Mouse (Mus musculus): ENCODE results near the gene Atp1a3.

Atp1a3 gene

DNA sequence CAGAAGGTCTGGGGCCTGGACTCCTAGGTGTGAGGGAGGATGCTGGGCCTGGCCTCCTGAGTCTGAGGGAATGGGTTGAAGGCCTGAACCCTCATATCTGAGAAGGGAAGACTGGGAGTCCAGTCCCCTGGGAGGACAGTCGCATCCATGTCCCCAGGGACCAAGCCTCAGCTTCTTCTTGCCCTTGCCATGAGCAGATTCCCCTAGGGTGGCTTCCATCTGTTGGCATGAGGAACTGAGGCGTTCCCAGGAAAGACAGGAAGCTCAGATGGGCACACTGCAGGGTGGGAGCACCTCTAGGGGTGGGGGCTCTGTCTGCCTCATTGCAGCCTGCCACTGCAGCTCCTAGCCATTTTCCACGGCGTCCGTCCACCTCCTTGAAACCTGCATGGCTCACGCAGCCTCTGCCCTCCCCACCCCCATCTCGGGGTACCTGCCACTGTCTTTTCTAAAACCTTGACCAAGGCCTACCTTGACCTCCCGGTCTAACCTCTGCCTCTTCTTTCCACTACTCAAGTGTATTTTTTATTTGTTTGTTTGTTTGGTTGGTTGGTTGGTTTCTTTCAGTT, 1.9 kb downstream of the Atp1a3 start:
- no peak for DNase-seq

DNA sequence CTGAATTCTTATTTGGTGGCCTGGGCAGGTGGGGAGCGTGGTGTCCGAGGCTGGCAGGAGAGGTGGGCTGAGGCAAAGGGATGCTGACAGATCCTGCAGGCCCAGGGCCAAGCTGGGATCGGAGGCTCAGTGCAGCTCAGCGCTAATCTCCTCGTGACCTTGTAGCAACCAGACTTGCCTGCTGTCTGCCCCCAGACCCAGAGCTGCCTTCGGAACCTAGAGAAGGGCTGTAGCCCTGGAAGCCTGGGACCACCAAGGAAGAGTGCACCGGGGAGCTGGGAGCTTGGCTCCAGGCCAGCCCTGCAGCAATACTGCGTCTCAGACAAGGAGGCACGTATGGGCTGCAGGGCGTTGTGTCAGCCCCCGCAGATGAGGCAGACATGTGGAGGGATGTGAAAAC, 2.5 kb downstream of the Atp1a3 start:
- no peak for DNase-seq

DNA sequence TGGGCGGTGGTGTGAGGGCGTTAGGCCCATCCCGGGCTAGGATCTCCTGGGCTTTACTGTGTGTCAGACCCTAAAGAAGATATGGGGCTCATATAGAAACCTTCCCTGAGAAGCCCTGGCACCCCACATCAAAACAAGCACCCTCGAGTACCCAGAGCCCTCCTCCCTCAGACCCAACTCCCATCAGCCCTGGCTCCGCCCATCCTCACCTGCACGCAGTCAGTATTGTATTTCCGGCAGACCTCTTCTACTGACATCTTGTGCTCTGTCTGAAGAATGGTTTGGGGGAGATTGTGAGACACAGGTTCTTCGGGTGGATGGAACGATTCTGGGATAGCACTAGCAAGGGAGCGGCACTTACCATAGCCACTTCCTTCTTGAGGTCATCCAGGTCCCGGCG, 5.0 kb downstream of the Atp1a3 start:
- no peak for DNase-seq

DNA sequence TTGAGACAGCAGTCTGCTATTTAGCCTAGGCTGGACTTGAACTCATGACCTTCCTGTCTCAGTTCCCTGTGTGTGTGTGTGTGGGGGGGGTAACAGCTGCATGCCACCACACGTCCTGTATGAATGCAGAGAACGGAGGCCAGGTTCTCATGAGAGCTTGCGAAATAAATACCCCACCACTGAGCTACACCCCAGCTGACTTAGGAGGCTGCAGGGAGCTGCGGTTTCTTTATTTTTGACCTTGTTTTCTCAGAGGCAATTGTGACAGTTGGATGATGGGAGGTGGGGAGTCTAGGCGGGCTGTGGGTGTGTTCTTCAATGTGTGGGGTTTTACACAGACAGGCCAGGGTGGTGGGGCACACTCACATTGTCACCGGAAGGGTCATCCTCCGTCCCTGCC, 5.5 kb downstream of the Atp1a3 start:
- DNase-seq = no peak

DNA sequence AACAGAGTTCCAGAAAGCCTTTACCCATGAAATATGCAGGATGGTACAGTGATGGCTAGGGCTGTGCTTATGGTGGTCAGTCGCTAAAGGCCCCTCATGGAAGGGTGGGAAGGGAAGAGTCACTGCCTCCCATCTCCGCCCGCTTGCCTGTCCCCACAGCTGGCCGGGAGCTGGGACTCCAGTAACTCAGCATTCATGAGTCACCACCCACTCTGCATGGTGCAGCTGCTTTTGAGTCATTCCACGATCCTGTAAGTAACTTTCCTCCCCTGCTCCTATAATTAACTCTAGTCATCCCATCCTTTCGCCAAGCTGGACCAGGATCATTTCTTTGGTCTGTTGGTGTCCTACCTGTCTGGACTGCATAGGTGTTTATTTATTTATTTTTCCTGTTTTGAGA, 12.7 kb downstream of the Atp1a3 start:
- no peak for DNase-seq

DNA sequence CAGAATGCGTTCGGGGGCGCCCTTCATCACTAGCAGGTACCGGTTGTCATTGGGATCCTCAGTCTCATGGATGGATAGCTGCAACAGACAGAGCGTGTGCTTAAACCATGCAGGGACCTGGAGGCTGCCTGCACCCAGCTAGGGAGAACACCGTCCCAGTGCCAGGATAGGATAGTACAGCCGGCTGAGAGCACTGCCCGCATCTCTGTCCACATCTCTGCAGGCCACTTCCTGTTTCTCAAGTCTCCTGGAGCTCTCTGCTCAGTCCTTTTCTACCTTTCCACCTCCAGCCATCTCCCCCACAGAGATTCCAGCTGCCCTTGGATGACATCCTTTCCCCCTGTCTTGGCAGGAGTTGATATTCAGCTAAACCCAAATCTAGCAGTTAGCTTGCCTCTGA, 15.3 kb downstream of the Atp1a3 start:
- DNase-seq = no peak

DNA sequence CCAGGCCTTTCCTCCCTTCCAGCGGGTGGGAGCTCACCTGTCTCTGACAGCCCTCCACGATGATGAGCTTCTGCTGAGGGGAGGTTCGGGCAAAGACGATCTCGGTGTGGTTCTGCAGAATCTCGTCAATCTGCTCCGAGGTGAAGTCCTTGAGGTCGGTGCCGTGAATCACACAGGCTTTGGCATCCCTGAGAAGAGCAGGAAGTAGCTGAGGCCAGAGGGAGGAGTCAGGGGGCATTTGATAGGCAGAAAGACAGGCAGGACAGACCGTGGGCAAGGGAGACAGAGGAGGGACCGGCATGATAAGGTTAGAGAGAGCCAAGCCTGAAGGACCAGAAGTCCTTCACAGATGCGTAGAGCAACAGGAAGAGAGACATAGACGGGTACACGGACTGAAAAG, 17.8 kb downstream of the Atp1a3 start:
- no peak for DNase-seq

DNA sequence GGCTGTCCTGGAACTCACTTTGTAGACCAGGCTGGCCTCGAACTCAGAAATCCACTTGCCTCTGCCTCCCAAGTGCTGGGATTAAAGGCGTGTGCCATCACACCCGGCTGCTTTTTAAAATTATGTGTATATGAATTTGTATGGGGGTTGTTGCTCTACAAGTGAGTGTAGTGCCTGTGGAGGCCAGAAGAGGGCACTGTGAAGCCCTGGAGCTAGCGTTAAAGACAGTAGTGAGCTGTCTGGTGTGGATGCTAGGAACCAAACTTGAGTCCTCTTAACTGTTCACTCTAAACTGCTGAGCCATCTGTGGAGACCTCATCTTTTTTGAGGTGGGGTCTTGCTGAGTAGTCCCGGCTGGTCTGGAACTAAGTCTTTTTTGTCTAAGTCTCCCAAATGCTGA, 20.0 kb downstream of the Atp1a3 start:
- no peak for DNase-seq

DNA sequence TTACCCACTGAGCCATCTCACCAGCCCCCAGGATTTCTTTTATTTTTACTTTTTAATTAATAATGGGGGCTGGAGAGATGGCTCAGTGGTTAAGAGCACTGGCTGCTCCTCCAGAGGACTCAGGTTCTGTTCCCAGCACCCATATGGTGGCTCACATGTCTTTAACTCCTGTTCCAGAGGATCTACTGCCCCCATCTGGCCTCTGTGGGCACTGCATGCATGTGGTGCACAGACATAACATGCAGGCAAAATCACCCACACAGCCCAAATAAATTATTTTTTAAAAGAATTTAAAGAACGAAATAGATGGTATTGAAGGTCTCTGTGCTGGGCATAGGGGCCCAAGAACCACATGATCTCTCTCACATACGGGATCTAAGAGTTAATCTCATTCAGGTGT, 21.5 kb downstream of the Atp1a3 start:
- no peak for DNase-seq

DNA sequence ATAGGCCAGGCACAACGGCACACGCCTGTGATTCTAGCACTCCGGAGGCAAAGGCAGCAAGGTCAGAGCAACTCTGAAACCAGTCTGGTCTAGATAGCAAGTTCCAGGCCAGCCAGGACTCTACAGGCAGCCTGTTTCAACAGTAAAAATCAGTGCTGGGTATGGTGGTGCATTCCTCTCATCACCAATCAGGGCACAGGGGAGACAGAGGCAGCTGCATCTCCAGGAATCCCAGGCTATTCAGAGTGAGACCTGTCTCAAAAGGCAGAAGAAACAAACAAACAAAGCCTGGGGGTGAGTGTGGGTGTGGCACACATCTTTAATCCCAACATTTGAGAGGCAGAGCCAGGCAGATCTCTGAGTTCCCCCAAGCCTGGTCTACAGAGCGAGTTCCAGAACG, 22.4 kb downstream of the Atp1a3 start:
- DNase-seq = no peak

DNA sequence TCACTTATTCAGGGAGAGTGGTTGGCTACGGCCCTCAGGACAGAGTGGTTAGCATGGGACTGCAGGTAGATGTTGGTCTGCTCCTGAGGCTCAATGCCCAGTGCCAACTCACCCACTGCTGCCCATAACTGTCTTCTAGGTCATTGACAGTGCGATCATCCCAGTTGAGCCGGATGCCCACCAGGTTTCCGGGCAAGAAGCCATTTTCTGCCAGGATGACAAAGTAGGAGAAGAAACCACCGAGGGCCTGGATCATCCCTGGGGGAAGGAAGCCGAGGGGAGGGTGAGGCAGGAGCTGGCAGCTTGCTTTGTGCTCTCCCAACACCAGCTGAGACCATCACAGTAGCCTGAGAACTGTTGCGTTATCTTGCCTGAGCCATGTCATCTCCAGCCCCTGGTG, 25.3 kb downstream of the Atp1a3 start:
- no peak for DNase-seq

DNA sequence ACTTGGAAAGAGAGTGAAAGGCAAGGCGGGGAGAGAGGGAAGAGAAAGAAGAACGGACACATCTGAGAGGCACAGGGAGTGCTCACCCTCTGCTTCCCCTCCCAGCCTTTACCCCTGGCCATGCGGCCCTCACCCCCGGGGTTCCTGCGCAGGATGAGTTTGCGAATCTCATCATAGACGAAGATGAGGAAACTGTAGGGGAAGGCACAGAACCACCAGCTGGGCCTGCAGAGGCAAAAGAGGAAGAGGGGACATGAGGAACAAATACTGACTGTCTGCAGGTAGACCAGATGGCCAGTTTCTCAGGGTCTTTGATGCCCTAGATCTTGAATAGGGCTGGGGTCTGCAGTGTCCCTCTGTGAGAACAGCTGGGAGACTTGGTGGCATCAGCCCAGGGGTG, 27.0 kb downstream of the Atp1a3 start:
- no peak for DNase-seq

DNA sequence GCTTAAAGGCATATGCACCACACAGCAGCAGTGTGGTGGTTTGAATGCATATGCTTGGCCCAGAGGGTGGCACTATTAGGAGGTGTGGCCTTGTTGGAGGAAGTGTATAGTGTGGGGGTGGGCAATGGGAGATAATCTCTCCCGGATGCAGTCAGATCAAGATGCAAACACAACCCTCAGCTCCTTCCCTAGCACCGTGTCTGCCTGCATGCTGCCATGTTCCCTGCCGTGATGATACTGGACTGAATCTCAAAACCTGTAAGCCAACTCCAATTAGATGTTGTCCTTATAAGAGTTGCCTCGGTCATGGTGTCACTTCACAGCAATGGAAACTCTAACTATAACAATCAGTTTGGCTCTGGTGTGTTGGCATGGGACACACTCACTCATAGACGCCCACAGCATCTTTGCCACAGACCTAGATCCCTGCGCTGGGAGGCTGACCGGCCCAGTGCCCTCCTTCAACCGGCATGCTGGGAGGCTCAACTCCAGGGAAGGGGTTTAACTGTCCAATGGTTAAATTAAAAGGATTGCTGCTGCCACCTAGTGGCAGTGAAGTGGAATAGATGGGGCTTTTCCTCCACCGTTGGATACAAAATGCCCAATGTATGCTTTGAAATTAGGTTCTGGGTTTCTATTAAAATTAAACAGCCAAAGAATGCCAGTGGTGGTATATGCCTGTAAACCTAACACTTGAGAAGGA, 30.7 kb downstream of the Atp1a3 start:
- DNase-seq = peak in 1 of 2 experiments; percentile 36

DNA sequence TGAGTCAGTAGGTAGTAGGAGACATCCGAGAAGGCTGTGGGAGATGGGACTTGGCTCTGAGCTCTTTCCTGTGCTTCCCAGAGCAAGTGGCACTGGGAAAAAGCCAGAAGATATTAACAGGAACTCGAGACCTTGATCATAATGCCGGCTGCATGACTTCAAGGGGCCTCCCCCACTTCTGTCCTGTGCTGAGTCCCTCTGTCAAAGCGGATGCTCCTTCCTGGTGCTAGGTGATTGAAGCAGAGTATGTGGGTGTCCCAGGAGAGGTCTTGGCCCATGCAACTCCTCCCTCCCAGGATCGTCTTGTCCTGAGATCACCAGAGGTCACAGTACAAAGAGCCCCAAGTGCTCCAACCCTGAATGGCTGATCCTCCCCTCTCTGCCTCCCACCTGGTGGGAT, 31.9 kb downstream of the Atp1a3 start:
- no peak for DNase-seq

DNA sequence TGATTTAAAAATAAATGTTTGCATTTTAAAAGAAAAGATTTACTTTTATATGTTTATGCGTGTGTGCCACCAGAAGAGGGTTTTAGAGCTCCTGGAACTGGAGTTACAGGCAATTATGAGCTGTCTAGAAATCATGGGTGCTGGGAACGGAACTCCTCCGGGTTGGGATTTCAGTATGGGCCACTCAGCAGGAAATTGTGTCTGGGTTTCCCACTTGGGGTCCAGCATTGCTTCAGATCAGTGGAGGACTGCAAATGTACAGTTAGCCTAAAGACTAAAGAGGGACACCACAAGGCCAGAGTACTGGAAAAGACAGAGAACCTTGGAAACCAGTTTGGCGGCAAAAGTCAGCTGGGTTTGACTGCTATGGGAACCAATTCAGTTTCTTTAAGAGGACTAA, 32.5 kb downstream of the Atp1a3 start:
- no peak for DNase-seq

DNA sequence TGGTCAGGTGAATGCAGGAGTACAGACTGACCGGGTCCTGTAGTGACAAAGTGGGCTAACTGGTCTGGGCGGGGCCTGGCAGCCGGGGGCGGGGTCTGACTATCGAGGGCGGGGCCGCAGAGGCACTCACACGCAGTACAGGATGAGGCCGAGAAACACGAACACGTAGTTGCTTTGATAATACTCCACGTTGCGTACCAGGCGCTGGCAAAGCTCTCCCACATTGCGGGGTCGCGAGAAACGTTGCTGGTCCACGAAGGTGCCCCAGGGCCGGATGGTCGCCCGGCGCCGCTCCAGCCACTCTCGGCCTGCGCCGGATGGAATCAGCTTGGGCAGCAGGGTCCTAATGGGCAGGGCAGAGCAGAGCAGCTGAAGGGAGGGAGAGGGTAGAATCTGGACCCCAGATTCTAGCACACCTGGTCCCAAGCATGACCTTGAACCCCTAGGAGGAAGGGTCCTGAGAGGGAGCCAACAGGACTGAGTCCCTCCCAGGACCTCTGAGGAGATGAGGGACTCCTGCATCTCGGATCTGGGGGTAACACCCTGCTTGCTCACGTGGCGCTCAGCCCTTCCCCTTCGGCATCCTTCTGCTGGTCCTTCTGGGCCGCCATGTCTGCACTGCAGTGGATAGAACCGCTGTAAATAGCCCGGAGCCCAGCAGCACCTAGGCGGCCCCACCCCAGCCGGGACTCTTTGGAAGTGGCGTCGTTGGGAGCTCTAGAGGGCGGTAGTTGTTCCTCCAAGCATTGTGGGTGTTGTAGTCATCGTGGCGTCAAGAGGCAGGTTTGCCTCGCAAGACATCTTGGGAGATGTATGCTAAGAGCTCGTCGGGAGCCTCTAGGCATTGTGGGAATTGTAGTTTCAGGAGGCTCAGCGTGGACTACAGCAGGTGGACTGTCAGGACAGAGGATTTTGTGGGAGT, 33.5 kb downstream of the Atp1a3 start, which contains the start of gene Rabac1:
Gene Rabac1, minus strand, starts transcription at position 783 of the 922 bp plus-strand sequence.
- peak; percentile 93 to 97 for DNase-seq

DNA sequence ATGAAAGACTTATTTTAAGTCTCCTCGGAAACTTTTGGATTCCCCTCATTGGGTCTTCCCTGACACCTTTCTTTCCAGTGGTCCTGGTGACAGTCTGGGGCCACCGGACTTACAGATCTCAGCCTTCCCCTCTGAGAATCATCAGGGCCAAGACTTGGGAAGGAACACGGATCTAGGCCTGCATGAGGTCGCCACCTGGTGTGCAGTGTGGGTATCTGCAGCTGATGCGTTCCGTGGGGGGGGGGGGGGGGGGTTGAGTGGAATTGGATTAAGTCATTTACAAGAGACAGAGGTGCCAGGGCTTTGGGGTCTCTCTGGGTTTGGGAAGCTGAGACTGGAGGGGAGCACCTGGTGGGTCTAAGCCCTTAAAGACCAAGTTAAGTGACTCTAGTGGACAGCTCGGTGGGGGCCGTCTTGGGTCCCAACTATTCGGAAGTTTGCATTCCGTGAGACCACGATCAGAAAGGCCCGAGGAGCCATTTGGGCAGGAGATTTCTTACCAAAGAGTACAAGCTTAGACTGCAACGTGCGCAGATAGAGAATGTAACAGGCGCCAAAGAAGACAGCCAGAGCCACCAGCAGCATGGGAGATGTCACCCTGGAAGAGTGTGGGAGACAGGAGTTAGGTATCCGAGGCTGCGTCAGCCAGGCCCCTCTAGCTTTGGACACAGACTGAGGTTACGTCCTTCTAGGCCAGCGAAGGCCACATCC, 34.3 kb downstream of the Atp1a3 start:
- peak; percentile 36 to 56 for DNase-seq

DNA sequence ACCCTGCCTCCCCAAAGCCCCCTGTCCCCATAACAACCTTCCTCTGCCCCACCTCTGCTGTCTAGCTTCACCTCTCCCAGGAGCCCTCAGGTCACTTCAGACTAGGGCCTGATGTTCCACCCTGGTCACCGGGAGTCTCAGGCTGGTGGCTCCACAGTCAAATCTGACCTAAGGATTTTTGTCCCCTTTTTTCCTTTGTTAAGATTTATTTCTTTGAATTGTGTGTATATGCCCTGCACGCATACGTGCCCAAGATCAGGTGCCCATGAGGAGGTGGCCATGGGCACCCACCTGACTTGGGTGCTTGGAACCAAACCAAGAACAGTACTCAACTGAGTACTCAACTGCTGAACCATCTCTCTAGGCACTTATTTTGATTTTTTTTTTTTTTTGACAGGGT, 35.4 kb downstream of the Atp1a3 start:
- DNase-seq = peak in 1 of 2 experiments; percentile 19

DNA sequence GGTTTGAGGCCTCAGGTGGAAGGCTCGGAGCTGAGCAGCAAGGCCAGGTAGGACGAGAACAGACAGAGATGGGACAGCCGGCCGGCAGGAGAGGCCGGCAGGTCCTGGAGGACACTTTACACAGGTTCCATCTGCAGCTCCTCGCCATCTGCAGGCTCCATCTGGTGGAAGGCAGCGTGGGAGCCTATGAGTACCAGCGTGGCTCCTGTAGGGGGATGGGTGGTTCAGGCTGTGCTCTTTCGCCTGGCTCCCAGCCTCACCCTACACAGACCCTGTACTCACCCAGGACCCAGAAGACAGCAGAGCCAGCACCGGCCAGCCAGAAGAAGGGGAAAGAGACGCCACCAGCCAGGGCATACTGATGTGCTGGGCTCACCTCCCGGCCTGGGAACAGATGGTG, 36.0 kb downstream of the Atp1a3 start:
- peak in 1 of 2 experiments; percentile 37 for DNase-seq

DNA sequence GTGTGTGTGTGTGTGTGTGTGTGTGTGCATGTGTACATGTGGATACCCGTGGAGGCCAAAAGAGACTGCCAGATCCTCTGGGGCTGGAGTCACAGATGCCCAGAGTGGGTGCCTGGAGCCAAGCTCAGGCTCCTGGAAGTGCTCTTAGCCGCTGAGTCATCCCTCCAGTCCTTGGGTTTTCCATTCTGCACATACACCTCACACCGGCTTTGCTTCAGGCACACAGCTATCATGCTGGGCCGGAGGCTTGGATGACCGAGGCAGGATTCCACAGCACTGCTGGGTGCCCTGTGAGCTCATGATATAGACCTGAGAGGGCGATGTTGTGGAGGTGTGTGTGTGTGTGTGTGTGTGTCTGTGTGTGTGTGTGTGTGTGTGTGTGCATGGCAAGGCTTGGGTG, 37.3 kb downstream of the Atp1a3 start:
- DNase-seq = no peak

DNA sequence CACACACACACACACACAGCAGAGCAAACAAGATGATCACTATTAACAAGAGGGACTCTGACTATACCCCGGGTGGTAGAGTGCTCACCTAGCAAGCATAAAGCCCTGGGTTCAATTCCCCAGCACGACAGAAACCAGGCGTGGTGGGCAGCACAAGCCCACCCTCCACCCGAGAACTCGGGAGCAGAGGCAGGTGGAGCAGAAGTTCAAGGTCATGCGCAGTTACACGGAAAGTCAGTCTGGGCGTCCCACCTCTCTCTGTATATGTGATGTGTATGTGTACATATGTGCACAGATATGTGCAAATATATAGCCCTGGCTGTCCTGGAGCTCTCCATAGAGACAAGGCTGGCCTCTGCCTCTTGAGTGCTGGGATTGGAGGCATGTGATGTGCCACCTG, 37.8 kb downstream of the Atp1a3 start:
- DNase-seq = no peak

DNA sequence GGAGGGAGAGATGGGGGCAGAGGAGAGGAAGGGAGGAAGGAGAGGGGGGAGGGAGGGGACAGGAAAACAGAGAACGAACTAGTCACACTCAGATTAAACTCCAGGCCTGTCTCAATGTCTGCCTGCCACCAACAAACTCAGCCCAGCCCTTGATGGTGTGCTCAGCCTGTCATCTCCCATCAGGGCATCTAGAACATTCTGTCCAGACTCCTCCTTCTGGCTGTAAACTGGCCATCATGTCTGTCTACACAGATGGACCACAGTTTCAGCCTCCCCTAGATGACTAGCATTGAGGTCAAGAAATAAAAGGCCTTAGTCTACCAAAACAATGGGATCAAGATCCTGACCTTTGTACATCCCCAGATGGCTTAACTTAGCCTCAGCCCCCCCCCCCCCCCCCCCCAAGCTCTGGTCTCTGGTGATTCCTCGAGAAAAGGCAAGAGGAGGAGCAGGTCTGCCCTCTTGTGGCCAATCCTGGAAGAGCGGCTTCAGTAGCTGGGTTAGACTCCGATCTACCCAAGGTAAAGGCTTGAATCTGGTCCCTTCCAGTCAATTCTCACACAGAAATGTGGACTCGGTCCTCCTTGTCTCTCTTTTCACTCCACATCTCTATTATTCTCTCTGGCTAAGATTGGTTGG, 40.7 kb downstream of the Atp1a3 start:
- DNase-seq = peak; percentile 79 to 91

DNA sequence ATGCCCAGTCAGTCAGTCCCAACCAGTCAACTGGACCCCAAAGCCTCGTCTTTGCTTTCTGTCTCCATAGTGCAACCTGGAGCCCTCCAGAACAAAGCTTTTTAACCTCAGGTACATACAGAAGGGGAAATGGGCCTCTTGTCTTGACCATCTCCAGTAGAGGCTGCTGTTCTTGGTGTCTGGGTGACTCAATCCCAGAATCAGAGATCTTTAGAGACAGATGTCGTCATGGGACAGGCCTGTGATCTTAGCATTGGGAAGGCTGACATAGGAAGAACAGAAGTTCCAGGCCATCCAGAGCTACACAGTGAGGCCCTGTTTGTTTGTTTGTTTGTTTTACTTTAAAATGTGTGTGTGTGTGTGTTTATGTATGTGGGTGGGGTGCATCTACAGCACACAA, 41.5 kb downstream of the Atp1a3 start:
- DNase-seq = no peak

All from kidney, postnatal 25 days (tissue).